Comparison of ENCODE assay signal across 7 mouse cellular contexts in the genomic region with DNA sequence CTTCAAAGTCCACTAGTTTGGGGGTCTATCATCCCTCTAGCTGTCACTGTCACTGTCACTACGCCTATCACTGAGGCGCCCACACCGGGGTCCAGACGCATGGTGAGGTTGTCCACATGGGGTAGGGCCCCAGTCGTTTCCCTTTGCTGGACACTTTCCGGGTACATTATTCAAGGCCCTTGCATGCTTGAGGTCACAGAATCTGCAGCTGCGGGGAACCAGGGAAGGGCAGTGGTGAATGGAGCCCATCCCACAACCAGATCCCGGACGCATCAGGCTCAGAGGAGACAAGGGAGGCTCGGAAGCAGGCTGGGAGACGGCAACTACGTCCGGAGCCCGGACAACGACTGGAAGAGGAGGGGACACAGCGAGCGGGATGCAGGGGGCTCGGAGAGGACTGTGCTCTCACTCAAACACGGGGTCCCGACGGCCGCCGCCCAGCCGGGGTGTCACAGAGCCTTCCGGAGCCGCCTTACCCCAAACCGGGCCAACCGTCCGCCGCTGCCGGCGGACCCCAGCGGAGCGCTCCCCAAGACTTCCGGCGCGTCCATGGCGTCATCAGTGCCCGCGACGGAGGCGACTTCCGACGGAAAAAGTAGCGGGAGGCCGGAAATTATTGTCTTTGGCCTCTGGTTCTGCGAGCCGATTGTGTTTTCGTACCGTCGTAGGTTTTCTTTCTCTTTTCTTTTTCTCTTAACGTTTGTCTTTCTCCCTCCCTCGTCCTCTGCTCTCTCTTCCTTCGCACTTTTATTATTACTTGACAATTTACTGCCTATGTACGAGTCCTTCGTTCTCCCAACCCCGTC. TPM values are rescaled to one million over a fixed set of nuclear protein-coding genes. Genes with fewer than 3 reads are reported as not detected.
DNase-seq lines count a peak whose midpoint lies in the region; ATAC-seq lines count a peak whose summit lies in the region.

A gene (minus strand): TSS at position 567 of the 806 bp plus-strand sequence.

- peaks cover 3% of the 10 kb centered on the region; the same call in 1 of the 2 replicates for H3K4me1 ChIP-seq in embryonic facial prominence, embryonic 11.5 days (ENCODE audit: control insufficient read depth, insufficient read depth, low read length)
- H3K4me1 ChIP-seq in limb, embryonic 10.5 days = peaks cover 23% of the 10 kb centered on the region
- peaks cover 23% of the 10 kb centered on the region for H3K4me1 ChIP-seq in midbrain, embryonic 13.5 days (replicated peaks)

- 1% methylated on average over 56 of the region's 57 CpGs for WGBS in embryonic facial prominence, embryonic 11.5 days
- WGBS in limb, embryonic 10.5 days = under 1% methylated on average over 57 of the region's 57 CpGs
- under 1% methylated on average over 57 of the region's 57 CpGs for WGBS in midbrain, embryonic 13.5 days

- peak within 1 kb of the TSS; percentile 78 for H3K9ac ChIP-seq in embryonic facial prominence, embryonic 11.5 days (replicated peaks; ENCODE audit: low read length)
- peak within 1 kb of the TSS; percentile 96 for H3K9ac ChIP-seq in midbrain, embryonic 13.5 days (replicated peaks)

- peak; percentile 97 for DNase-seq in adrenal gland, postnatal 14 days
- peak; percentile 96 for DNase-seq in embryonic facial prominence, embryonic 11.5 days (ENCODE audit: low spot score)
- peak; percentile 75 for DNase-seq in kidney, adult 11 months
- peak; percentile 93 for DNase-seq in limb, embryonic 10.5 days (ENCODE audit: low spot score)
- DNase-seq in spleen, adult 12 weeks (ENCODE audit: low spot score) = peak; percentile 83

- peak within 1 kb of the TSS; percentile 74 for H3K4me3 ChIP-seq in embryonic facial prominence, embryonic 11.5 days (ENCODE audit: low read depth, low read length)
- H3K4me3 ChIP-seq in limb, embryonic 10.5 days = peak within 1 kb of the TSS; percentile 73
- H3K4me3 ChIP-seq in midbrain, embryonic 13.5 days (replicated peaks) = peak within 1 kb of the TSS; percentile 95

- ATAC-seq in embryonic facial prominence, embryonic 11.5 days (replicated peaks; ENCODE audit: insufficient number of reproducible peaks, low FRiP score, low TSS enrichment, low read depth) = peak; percentile 60; the same call in 1 of the 2 replicates
- peak; percentile 93 for ATAC-seq in granulocyte monocyte progenitor cell, adult 5-6 weeks (replicated peaks; ENCODE audit: poor library complexity, severe bottlenecking)
- peak; percentile 86 for ATAC-seq in midbrain, embryonic 13.5 days

- H3K4me2 ChIP-seq in embryonic facial prominence, embryonic 11.5 days (ENCODE audit: low read depth, low read length) = peak within 1 kb of the TSS; percentile 86
- H3K4me2 ChIP-seq in midbrain, embryonic 13.5 days (replicated peaks) = peak within 1 kb of the TSS; percentile 99

- no peaks in the 10 kb centered on the region for H3K27me3 ChIP-seq in embryonic facial prominence, embryonic 11.5 days (ENCODE audit: control insufficient read depth, insufficient read depth, low read length)
- H3K27me3 ChIP-seq in limb, embryonic 10.5 days (ENCODE audit: low read depth, poor library complexity, severe bottlenecking) = no peaks in the 10 kb centered on the region
- H3K27me3 ChIP-seq in midbrain, embryonic 13.5 days = no peaks in the 10 kb centered on the region

- H3K27ac ChIP-seq in embryonic facial prominence, embryonic 11.5 days (replicated peaks; ENCODE audit: low read depth, low read length) = no peak within 1 kb of the TSS
- H3K27ac ChIP-seq in limb, embryonic 10.5 days = peak within 1 kb of the TSS; percentile 87
- H3K27ac ChIP-seq in midbrain, embryonic 13.5 days = peak within 1 kb of the TSS; percentile 77

- H3K9me3 ChIP-seq in embryonic facial prominence, embryonic 11.5 days (replicated peaks; ENCODE audit: control insufficient read depth, low read length) = no peaks in the 10 kb centered on the region
- H3K9me3 ChIP-seq in limb, embryonic 10.5 days (replicated peaks) = no peaks in the 10 kb centered on the region
- no peaks in the 10 kb centered on the region for H3K9me3 ChIP-seq in midbrain, embryonic 13.5 days

- peaks cover 1% of the 10 kb centered on the region; the same call in 1 of the 2 replicates for H3K36me3 ChIP-seq in embryonic facial prominence, embryonic 11.5 days (replicated peaks; ENCODE audit: control insufficient read depth, insufficient read depth, low read depth, low read length)
- peaks cover 33% of the 10 kb centered on the region for H3K36me3 ChIP-seq in limb, embryonic 10.5 days
- peaks cover 27% of the 10 kb centered on the region for H3K36me3 ChIP-seq in midbrain, embryonic 13.5 days

RNA-seq across cellular contexts. Expression of the gene that starts here (rescaled TPM):
- total RNA-seq in adrenal gland, postnatal 14 days (2021) = 52.0 and 52.5 TPM in 2 replicates
- 76.3 and 77.3 TPM in 2 replicates for polyA plus RNA-seq in embryonic facial prominence, embryonic 11.5 days (2014; fragmentation: Nextera tagmentation; extraction: Ambion mirVana)
- total RNA-seq in granulocyte monocyte progenitor cell, adult 5-6 weeks (2014; fragmentation: Nextera tagmentation) = 57.9 and 81.0 TPM in 2 replicates
- 38.5 and 49.2 TPM in 2 replicates for total RNA-seq in granulocyte monocyte progenitor cell, adult 5-6 weeks (2017)
- 71.9 and 72.5 TPM in 2 replicates for polyA plus RNA-seq in limb, embryonic 10.5 days (2016; fragmentation: Nextera tagmentation; extraction: Ambion mirVana)
- 77.1 and 83.8 TPM in 2 replicates for polyA plus RNA-seq in midbrain, embryonic 13.5 days (2015; fragmentation: Nextera tagmentation; extraction: Ambion mirVana)
